Mouse (Mus musculus) lung, postnatal 0 days (tissue): ENCODE data around the gene Set.

Experiments
- CTCF ChIP-seq: IDR thresholded peaks from 2 replicates; pipeline ENCODE4 v1.5.1; 2016; ENCODE audit warnings: antibody characterized with exemption, mild to moderate bottlenecking
- EP300 ChIP-seq: IDR thresholded peaks from 2 replicates; pipeline ENCODE4 v1.6.1; 2016; ENCODE audit warnings: antibody characterized with exemption, mild to moderate bottlenecking, control low read depth

GRCm38 (mm10) chr2:30076959-30077358 is 19.8 kb downstream of the Set start:
- TF ChIP-seq CTCF (no peak), EP300 (no peak)
